15 mouse cellular contexts compared by ENCODE assay signal in genomic region chr5:97194656-97195280, GRCm38 (mm10).
DNase-seq lines count a peak whose midpoint lies in the region; ATAC-seq and TF ChIP-seq lines count a peak whose summit lies in the region.
"Had no signal": no experiment of that assay in that cellular context is flagged by ENCODE, and none has a peak within 500 bp of the region (broad histone marks: within the 10 kb centered on the region; RNA-seq: fewer than 3 reads in every experiment).

No protein-coding gene starts in this region.

- no peaks in the 10 kb centered on the region for H3K36me3 ChIP-seq in E14TG2a.4 (ENCODE audit: insufficient read depth, low read length)
- no peaks in the 10 kb centered on the region for H3K36me3 ChIP-seq in forebrain, embryonic 16.5 days (ENCODE audit: control insufficient read depth, insufficient read depth)
- H3K36me3 ChIP-seq in neural tube, embryonic 11.5 days (ENCODE audit: control insufficient read depth, insufficient read depth, low read length), result no peaks in the 10 kb centered on the region
- H3K36me3 ChIP-seq: G1E; limb, embryonic 10.5 days; liver, embryonic 15.5 days had no signal

- H3K27ac ChIP-seq in forebrain, embryonic 16.5 days (ENCODE audit: low read length), result peak overlapping the region; percentile 85
- peak overlapping the region; percentile 74 for H3K27ac ChIP-seq in neural tube, embryonic 11.5 days (ENCODE audit: low read depth, low read length)
- H3K27ac ChIP-seq: limb, embryonic 10.5 days; liver, embryonic 15.5 days had no signal

- 31% methylated on average over 11 of the region's 11 CpGs for WGBS in forebrain, embryonic 16.5 days
- WGBS in neural tube, embryonic 11.5 days, result 51% methylated on average over 11 of the region's 11 CpGs

- H3K27me3 ChIP-seq in E14TG2a.4 (ENCODE audit: insufficient read depth, low read length), result no peaks in the 10 kb centered on the region
- H3K27me3 ChIP-seq in forebrain, embryonic 16.5 days (replicated peaks; ENCODE audit: control insufficient read depth, insufficient read depth, low read length), result no peaks in the 10 kb centered on the region
- H3K27me3 ChIP-seq in neural tube, embryonic 11.5 days (ENCODE audit: control insufficient read depth, insufficient read depth, low read length), result no peaks in the 10 kb centered on the region
- H3K27me3 ChIP-seq: liver, embryonic 15.5 days had no signal

- TF ChIP-seq CTCF in E14TG2a.4 (conservative IDR thresholded peaks at IDR 0.05; ENCODE audit: low read length), result no peak

- no peak overlapping the region for H3K4me2 ChIP-seq in forebrain, embryonic 16.5 days (ENCODE audit: low read length)
- peak overlapping the region; percentile 8; the same call in 1 of the 2 replicates for H3K4me2 ChIP-seq in neural tube, embryonic 11.5 days (ENCODE audit: low read depth)
- H3K4me2 ChIP-seq: liver, embryonic 15.5 days had no signal

- H3K9ac ChIP-seq in forebrain, embryonic 16.5 days (replicated peaks; ENCODE audit: low read depth, low read length), result no peak overlapping the region
- no peak overlapping the region for H3K9ac ChIP-seq in neural tube, embryonic 11.5 days (ENCODE audit: low read length)
- H3K9ac ChIP-seq: liver, embryonic 15.5 days had no signal

- peak overlapping the region; percentile 41; the same call in 1 of the 2 replicates for H3K4me3 ChIP-seq in E14TG2a.4 (replicated peaks; ENCODE audit: low read length)
- no peak overlapping the region for H3K4me3 ChIP-seq in forebrain, embryonic 16.5 days (replicated peaks; ENCODE audit: low read length)
- no peak overlapping the region for H3K4me3 ChIP-seq in neural tube, embryonic 11.5 days (ENCODE audit: low read depth, low read length)
- H3K4me3 ChIP-seq: erythroblast, embryonic 14.5 days; limb, embryonic 10.5 days; liver, embryonic 15.5 days had no signal

- ATAC-seq in forebrain, embryonic 16.5 days, result peak; percentile 39; the same call in 1 of the 2 replicates
- ATAC-seq in neural tube, embryonic 11.5 days (ENCODE audit: insufficient read depth, low FRiP score, low TSS enrichment), result peak; percentile 38
- ATAC-seq: intestine, postnatal 0 days had no signal

- H3K4me1 ChIP-seq in E14TG2a.4 (replicated peaks; ENCODE audit: low read depth, low read length), result peaks cover 16% of the 10 kb centered on the region
- H3K4me1 ChIP-seq in forebrain, embryonic 16.5 days (replicated peaks; ENCODE audit: control insufficient read depth, insufficient read depth, low read length), result peaks cover 19% of the 10 kb centered on the region
- peaks cover 10% of the 10 kb centered on the region for H3K4me1 ChIP-seq in neural tube, embryonic 11.5 days (ENCODE audit: control insufficient read depth, insufficient read depth, low read length)
- H3K4me1 ChIP-seq: liver, embryonic 15.5 days had no signal

- no peaks in the 10 kb centered on the region for H3K9me3 ChIP-seq in E14TG2a.4 (ENCODE audit: low read length)
- no peaks in the 10 kb centered on the region for H3K9me3 ChIP-seq in forebrain, embryonic 16.5 days (ENCODE audit: control insufficient read depth, low read length)
- H3K9me3 ChIP-seq in neural tube, embryonic 11.5 days (ENCODE audit: control insufficient read depth, low read length), result no peaks in the 10 kb centered on the region
- H3K9me3 ChIP-seq: G1E; limb, embryonic 10.5 days; liver, embryonic 15.5 days had no signal

- peak; percentile 43 to 70 for DNase-seq in cerebellum, postnatal 14 days
- DNase-seq in cerebellum, adult 11-12 months, result no peak
- DNase-seq in neural tube, embryonic 11.5 days (ENCODE audit: low spot score), result peak; percentile 37
- DNase-seq in spleen, postnatal 10 days (ENCODE audit: low spot score in 2 of 2), result no peak
- DNase-seq in layer of hippocampus, postnatal 36 days, result no peak
- no peak for DNase-seq in gastrocnemius, postnatal 4 days (ENCODE audit: low spot score in 2 of 2)
- DNase-seq: heart, postnatal 14 days; spleen, adult 18-20 months had no signal

Comparison
In these comparisons a context has a peak if more than half of its experiments do, and no peak if none do; other contexts are left out.
1. DNase-seq: peak in cerebellum, postnatal 14 days (2 of 2) and neural tube, embryonic 11.5 days (single experiment); none in cerebellum, adult 11-12 months (single experiment), spleen, postnatal 10 days (0 of 2), layer of hippocampus, postnatal 36 days (0 of 2) and gastrocnemius, postnatal 4 days (0 of 2).